Mouse (Mus musculus) CD8-positive naive resting alpha-beta T cell, adult 2 months (primary cell): ENCODE measurements around the gene Morc3.

ENCODE experiments used
- DNase-seq, 2 experiments: peaks; one replicate each; pipeline ENCODE4 v3.0.0; 2022; ENCODE audit warnings: low read depth in 2 of 2, low spot score in 2 of 2

Morc3 gene

DNA sequence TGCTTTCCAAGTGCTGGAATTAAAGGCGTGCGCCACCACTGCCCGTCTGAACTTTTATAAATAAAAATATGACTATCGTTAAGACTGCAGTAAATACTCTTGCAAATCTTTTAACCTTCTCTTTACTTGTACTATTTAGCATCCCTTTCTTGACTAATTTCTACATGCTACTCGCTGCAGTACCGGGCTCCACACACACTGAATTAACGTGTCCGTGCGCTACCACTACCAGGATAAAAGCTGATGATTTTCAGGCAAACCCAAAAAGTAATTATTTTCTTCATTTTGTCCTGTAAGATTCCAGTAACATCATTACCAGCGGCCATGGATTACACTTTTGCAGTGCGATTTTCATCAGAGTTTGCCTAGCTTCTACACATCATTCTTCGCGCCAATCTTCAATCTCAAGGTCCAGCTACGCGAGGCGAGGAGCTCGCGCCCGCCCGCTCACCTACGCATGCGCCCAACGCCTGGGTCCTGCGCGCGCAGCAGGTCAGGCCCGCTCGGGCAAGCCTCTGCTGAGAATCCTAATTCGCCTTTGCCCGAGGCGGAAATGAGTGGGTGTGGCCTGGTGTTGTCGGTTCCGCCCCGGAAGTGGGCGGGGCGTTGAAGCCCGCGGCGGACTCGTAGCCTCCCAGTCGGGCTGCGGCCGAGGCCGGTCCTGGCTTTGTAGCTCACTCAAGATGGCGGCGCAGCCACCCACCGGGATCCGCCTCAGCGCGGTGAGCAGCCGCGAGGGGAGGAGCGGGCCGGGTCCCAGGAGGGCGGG lies at the start of gene Morc3:
Gene Morc3 (plus strand): TSS at position 495 of the 769 bp plus-strand sequence.
- peak; percentile 99 to 100 for DNase-seq

DNA sequence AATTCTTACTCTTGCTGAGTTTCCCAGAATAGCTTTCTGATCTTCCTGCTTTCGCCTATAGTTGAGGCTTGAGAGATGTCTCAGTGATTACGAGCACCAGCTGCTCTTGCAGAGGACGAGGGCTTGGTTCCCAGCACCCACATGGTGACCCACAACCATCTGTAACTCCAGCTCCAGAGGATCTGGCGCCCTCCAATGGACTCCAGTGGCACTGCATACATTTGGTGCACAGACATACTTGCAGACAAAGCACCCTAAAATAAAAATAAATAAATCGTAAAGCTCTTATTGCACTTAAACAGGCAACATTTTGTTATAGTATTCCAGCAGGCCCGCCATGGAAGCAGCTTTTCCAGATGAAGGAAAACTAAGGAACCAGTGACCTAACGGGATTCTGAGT lies 47.7 kb upstream of the Morc3 start:
- no peak for DNase-seq

DNA sequence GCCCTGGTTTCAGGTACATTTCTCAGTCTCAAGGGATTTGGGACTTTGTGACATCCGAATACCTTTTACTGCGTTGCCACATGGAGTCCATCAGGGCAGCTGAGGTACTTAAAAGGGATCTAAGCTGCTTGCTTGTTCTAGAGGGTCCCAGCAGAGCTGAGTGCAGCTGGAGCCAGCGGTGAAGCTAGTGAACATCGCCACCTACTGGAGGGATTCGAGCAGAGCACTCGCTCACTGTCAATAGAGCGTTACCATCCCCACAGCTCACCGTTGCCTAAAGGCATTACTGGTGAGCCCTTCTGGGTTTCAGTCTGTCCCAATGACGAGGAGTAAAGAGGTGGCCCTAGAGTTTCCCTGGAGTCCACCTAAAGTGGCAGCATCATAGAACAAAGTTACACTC lies 46.1 kb upstream of the Morc3 start:
- DNase-seq: no peak

DNA sequence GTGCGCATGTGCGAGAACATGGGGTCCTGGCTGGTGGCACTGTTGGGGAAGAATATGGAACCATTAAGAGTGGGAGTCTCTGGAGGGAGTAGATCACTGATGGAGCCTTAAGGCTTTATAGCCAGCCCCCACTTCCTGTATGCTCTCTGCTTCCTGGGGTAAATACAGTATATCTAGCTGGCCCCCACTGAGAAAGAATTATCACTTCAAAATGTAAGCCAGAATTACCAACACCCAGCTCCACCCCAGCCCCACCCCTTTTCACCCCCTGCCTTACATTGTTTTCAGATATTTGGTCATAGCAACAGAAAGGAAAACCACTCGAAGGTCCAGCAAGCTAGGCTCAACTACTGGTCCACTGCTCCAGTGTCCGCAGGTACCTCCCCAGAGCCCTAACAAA lies 43.5 kb upstream of the Morc3 start:
- no peak for DNase-seq

DNA sequence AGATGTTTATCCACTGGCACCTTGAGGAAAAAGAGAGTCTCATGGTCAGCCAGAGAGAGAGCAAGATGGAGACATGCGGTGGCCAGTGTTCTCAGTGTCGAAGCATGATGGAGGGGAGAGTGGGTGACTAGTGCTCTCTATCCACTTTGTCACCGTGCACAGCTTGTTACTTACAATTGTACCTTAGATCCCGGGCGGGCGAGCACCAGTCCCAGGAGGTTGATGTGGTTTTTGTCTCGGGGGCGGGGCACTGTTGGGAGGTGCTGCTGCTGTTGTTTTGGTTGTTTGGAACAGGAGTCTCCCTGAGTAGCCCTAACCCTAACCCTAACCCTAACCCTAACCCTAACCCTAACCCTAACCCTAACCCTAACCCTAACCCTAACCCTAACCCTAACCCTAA lies 43.0 kb upstream of the Morc3 start:
- DNase-seq: no peak

DNA sequence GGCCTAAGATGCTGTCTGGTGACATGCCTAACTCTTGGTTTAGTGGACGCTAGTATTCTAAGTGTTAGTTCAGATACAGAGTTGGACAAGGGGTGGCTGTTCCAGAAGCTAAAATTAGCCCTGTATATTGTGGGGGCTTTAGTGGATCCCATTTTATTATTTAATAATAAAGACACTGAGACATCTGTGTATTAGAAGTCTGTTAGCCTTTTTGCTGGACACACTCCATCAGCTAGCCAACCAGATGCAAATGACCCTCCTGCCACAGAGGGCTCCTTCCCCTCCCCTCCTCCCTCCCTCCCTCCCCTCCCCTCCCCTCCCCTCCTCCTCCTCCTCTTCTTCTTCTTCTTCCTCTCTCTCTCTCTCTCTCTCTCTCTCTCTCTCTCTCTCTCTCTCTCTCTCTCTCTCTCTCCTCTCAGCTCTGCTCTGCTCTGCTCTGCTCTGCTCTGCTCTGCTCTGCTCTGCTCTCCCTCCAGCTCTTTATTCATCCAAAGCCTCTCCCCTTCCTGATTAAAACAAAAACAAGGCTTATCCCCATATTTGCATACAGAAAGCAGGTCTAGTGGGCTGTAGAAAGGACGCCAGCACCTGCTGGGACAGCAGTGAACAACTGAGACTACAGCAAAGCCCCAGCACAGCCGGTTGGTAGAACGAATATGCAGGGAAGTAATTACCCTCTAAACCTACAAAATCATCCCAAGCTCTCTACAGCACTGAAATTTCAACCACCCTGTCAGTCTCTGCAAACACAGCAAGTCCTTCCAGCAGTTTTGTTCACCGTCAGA lies 41.8 kb upstream of the Morc3 start:
- no peak for DNase-seq

DNA sequence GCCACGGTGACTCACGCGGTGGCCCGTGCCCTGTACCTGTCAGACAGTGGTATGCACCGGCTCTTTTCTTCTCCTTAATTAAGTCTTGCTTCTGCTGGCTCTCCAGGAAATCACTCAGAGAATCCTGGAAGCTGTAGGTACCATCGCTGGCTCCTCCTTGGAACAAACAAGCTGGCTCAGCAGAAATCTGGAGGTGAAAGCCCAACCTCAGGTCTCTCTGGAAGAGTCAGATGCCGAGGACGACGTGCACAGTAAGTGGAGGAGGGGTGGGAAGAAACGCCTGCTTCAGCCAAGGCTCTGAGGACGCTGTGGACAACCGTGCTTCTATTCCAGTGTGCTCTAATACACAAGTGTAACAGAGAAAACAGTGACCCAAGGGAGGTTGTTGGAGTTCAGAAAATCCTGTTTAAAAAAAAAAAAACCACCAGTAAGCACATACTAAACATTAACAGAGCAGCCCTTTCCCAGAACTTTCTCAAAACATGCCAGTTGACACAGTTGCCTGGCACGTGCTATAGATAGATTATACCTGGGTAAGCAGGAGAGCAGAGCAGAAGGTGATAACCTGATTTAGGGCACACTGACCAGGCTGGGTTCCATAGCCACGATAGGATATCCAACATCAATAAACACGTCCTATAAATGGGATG lies 38.8 kb upstream of the Morc3 start:
- DNase-seq: no peak

DNA sequence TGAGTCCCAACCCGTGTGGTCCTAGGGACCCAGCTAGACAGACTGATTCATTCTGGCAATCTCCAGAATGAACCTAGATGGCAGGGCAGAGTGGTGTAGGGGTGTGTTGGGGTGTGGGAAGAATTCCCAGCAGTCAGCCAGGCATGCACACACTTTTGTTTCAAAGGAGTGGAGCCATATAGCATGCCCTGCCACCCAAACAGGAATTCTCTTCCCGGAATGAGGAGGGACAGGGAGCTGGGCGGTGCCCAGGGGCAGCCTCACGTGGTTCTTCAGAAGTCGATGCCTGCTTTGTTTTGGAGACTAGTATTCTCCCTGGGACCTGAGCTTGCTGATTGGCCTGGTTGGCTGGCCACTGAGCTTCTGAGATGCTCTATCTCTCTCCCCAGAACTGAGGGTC lies 37.1 kb upstream of the Morc3 start:
- DNase-seq: no peak

DNA sequence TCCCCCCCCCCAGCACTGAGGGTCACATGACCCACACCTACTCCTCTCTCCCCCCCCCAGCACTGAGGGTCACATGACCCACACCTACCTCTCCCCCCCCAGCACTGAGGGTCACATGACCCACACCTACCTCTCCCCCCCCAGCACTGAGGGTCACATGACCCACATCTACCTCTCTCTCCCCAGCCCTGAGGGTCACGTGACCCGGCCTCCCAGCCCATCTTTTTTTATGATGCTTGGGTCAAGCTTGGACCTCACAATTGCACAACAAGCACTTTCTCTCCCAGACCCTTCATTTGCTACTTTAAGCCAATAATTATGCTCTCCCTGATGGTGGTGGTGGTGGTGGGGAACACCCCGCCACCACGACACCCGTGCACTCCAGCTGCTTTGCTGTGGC lies 36.5 kb upstream of the Morc3 start:
- no peak for DNase-seq

DNA sequence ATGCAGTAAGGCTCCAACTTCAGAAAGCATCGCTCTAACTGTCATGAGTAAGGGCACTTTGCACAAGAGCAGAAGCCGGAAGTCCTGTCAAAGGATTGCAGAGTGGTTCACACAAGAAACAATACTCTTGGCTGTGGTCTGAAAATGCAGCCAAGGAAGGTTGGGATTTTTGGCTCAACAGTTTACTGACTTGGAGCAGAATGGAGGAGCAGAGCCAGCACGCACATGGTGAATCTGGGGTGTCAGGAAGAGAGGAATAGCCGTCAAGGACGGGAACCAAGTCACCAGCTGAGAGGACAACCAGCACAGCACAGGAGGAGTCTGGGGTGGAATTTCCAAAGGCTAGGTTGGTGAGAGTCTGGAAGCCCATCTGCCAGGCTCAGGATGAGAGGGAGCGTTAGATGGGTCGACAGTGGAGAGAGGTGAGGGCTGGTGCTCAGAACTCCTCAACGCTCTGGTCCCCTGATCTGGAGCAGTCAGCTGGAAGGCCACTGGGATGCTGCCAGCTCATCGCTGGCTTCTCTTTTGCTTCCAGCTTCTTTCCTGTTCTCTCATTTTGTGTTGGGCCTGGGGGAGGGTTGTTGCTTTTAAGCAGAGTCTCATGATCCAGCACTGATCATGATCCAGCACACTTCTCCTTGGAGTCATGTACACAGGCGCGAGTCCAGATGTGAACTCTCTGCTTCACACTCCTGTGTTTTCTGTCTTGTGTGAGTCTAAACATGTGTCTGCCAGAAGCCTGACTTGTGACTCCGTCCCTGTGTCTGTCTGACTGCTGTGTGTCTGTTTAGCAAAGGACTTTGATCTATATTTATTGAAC lies 34.7 kb upstream of the Morc3 start:
- DNase-seq: no peak

DNA sequence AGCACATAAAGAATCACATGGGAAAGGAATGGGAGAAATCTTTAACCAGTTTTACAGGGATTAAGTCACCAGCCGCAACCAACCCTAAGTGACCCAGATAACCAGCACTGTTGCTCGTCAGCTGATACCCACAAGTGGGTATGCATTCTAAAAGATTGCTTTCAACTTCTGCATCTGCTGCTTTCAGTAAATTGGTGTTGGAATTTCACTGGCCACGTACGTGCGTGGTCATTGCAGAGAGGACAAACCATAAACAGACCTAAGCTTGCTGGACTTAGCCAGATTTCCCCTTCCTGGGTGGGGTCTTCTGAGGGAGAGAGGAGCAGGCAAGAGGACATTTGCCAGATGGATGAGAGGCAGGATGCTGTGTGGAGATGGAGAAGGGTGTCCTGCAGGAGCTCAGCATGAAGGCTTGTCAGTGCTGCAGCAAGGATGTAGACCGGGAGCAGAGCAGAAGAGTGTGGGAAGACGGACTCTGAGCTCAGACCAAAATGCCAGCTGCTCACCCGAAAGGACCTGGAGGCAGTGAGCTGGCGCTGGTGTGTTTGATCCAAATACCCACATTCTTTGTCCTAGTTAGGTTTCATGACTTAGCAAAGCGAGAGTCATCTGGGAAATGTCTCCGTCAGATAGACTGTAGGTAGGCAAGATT lies 34.0 kb upstream of the Morc3 start:
- DNase-seq: no peak

DNA sequence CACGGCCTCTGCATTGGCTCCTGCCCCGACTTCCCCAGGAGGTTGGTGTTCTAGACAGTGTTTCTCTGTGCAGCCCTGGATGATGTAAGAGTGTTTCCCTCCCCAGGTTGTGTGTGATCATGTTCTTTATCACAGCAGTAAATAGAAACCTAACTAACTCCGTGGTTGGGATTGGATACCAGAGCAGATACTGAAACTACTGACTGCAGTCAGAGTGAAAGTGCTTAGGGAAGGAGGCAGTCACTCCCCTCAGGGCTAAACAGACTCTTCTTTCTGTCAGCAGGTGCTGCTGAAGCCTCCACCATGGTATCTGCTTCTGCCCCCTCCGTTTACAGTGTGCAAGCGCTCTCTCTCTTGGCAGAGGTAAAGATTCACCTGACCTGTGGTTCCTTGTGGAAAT lies 33.3 kb upstream of the Morc3 start:
- DNase-seq: no peak

DNA sequence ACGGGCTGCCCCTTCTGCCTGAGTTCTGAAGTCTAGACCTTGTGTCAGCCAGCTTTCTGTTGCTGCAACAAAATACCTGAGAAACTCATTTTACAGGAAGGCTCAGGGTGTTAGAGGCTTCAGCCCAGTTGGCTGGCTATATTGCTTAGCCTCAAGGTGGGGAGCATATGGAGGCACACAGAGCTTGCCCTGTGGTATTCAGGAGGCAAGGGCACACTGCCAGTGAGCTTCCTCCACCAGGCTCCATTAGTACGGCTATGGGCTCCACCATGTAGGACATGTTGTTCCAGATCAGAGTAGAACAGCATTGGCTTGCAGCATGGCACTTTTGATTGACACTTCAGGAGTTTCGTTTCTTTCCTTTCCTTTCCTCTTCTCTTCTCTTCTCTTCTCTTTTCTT lies 32.9 kb upstream of the Morc3 start:
- no peak for DNase-seq

DNA sequence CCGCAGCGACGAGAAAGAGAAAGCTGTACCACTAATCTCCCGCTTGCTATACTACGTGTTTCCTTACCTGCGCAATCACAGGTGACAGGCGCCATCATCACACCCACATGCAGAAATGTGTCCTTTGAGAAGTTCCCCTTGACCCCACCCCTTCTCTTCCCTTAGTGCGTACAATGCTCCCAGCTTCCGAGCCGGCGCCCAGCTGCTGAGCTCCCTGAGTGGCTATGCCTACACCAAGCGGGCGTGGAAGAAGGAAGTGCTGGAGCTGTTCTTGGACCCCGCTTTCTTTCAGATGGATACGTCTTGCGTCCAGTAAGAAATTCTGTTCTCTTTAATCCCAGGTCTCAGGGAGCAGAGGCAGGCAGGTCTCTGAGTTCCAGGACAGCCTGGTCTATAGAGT lies 32.0 kb upstream of the Morc3 start:
- DNase-seq: no peak

DNA sequence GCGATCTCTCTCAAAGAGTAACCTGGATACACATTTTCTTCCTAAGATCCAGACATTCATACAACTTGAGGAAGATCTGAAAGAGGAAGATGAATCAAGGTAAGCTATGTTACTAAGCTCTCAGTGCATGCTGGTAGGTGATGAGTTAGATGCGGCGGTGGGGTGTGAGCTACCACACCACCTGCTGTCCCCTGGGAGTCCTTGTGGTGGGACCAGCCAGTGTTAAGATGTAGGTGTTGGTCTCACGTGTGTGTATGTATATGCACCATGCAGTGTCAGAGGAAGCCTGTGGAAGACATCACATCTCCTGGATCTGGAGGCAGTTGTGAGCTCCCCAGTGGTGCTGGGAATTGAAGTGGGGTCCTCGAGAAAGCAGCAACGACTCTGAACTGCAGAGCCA lies 24.8 kb upstream of the Morc3 start:
- no peak for DNase-seq

DNA sequence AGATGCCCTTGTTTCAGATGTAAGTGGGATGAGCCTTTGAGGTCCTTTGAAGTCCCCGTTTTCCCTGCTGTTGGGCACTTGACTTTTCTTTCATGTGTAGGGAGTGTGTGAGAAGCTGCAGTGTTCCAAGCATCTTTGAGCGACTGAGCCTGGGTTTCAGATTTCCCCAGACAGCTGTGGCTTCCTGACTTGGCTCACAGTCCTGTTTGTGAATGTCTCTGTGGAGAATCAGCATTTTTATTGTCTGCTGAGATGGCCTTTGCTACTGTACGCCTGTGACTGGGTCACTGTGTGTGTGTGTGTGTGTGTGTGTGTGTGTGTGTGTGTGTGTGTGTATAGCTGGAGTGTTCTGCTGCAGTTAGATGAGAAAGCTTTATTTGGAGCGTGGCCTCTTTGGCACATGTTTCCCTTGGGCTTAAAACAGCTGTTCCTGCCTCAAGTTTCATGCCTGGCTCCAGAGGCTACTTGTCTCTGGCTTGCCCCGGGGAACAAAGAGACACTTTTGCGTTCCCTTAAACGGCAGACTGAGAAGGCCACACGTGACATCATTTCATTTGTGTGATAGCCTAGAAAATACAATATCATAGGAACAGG lies 23.9 kb upstream of the Morc3 start:
- no peak for DNase-seq

DNA sequence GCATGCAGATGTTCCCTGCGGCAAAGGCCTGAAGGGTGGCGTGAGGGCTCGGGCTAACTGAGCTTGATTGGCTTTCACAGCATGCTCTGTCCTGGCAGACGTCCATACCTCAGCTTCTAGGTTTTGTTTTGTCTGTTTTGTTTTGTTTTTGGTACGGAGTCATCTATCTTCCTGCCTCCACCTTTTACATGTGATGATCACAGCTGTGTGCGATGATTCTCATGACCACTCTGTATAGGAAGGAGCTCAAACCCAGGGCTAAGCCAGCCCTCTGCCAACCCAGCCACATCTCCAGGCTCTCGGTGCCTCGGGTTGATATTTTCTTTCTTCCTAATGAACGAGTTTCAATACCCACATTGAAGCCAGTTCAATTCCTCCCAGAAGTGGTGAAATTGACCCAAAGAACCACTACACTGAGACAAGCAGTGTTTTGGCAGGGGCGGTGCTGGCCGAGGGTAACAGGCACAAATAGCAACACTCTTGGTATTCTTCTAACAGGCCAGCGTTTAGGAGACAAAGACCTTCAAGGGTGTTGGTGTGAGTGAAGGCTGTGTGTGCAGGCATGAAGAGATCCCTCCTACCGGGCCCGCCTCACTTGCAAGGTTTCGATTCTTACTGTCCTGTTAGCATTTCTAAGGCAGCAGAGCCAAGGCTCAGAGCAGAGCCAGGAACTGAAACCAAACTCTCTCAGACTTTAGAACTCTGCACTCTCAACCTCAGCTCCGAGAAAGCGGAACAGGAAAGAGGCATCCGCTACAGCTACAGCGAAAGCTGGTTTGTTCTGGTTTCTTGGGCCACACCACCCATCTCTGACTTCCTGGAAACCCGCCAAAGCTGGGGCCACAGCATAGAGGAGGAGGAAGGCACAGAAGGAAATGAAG lies 15.8 kb upstream of the Morc3 start:
- DNase-seq: peak; percentile 77 to 85

DNA sequence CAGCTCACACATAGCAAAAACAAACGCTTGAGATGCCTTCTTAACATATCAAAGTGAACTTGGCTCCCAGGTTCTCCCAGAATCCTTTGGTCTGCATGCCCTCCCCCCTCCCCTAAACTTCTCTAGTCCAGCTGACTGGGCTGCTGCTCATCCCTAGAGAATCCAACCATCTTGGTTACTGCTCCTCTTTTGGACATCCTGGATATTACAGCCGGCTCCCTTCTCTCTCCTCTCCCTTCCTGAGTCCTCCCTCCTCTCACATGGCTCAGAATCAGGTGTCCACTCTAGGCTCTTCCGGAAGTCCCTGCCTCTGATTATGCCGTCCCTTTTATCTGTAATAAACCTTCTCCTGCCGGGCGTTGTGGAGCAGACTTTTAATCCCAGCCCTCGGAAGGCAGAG lies 15.1 kb upstream of the Morc3 start:
- DNase-seq: no peak

DNA sequence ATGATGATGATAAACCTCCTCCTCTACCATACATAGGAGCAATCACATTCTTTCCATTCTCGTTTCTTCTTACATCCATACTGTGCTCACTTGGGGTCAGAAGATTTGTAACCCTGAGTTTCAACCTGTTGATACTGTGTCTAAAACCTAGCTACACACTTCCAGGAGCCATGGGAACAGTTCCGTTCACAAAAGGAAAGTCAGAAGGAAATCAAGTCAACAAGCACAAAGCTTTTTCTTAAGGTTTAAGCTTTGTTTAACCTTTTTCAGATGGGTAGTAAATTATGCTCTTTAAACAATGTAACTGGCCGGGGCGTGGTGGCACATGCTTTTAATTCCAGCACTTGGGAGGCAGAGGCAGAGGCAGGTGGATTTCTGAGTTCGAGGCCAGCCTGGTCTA lies 14.6 kb upstream of the Morc3 start:
- DNase-seq: no peak
